Mouse (Mus musculus): ENCODE measurements around the gene Btbd17. TPM values are rescaled to one million over a fixed set of nuclear protein-coding genes. Genes with fewer than 3 reads are reported as not detected.

Btbd17 gene
- total RNA-seq, 1 experiment = 1.7 TPM

DNA sequence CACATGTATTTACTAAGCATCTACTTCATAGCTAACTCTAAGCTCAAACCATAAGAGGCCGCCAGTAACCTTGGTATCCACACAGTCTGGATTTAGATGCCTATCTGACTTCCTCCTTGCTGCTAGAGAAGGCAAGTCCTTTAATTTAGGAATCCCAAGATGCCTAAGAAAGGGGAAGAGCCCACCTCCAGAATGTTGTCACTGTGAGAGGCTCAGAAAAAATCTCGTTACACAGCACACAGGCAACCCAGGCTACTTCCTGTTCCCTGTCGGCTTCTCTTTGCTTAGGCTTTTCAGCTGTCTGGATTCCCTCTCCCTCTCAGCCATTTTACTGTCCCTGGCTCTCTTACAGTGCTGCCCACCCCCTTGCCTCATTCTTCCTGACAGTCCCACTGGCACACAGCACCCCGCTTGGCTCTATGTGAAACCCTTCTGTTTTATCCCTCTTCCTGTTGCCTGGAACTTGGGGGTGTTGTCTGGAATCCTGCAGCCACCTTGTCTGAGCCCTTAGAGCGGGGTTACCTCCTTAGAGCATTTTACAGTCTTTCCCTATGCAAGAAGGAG lies 2.7 kb downstream of the Btbd17 start:
- in situ Hi-C loops (cut with MboI; ENCODE audit: low sequenced_read_pairs in 2 of 2, unreplicated experiment in 2 of 2) = no loop called here
- Histone ChIP-seq H3K9ac (ENCODE audit: insufficient read depth, low read depth, low read length, poor library complexity, severe bottlenecking) (no peak overlapping the region), H3K4me3 (ENCODE audit: insufficient read depth in 1 of 2, low read depth in 1 of 2, low read length in 2 of 2, poor library complexity in 1 of 2, severe bottlenecking in 1 of 2) (no peak overlapping the region), H3K9me3 (ENCODE audit: control insufficient read depth, insufficient read depth, low read depth, low read length) (no peaks in the 10 kb centered on the region), H3K4me1 (ENCODE audit: control insufficient read depth in 2 of 2, insufficient read depth in 2 of 2, low read length in 2 of 2, poor library complexity in 1 of 2) (peaks cover 8 to 29% of the 10 kb centered on the region in 2 experiments; a peak in 3 of 4 replicates), H3K36me3 (ENCODE audit: control insufficient read depth, insufficient read depth, low read length, poor library complexity, severe bottlenecking) (no peaks in the 10 kb centered on the region), H3K27ac (ENCODE audit: insufficient read depth, low read depth, low read length, poor library complexity, severe bottlenecking) (no peak overlapping the region)
- TF ChIP-seq CHD2 (IDR thresholded peaks at IDR 0.05; ENCODE audit: low read depth, low read length) (no peak), MAFK (IDR thresholded peaks at IDR 0.05; ENCODE audit: insufficient read depth, low read depth, low read length) (no peak), ZNF384 (IDR thresholded peaks at IDR 0.05; ENCODE audit: low read depth, low read length) (no peak), HCFC1 (IDR thresholded peaks at IDR 0.05; ENCODE audit: borderline replicate concordance, insufficient read depth, low read length) (no peak)
- no peak for DNase-seq (ENCODE audit: low read depth, low spot score)

DNA sequence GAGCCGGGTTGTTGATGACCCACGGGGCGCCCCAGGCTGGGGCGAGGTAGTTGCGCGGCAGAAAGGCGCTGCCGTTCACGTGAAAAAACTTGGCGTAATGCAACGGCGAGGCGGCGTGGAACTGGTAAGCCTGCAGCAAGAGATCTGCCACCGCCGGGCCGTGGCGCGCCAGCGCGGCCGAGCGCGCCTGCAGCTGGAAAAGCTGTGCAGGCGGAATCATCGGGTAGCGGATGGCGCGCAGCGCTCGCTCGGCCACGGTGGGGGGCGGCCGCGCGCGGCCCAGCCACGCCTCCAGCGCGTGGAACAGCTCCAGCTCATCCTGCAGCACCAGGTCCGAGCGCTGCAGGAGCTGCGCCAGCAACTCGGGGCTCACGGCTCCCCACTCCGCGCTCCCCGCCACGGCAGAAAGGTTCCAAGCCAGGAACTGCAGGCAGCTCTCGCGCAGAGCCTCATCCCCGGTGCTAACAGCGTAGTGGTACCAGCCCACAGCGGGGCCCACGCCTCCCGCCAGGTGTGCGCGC lies 3.8 kb downstream of the Btbd17 start:
- Histone ChIP-seq H3K4me3 (ENCODE audit: insufficient read depth in 1 of 2, low read depth in 1 of 2, low read length in 2 of 2, poor library complexity in 1 of 2, severe bottlenecking in 1 of 2) (peak overlapping the region; percentile 74 to 76), H3K9me3 (ENCODE audit: control insufficient read depth, insufficient read depth, low read depth, low read length) (no peaks in the 10 kb centered on the region), H3K4me1 (ENCODE audit: control insufficient read depth in 2 of 2, insufficient read depth in 2 of 2, low read length in 2 of 2, poor library complexity in 1 of 2) (peaks cover 8 to 29% of the 10 kb centered on the region in 2 experiments; a peak in 3 of 4 replicates), H3K27ac (ENCODE audit: insufficient read depth, low read depth, low read length, poor library complexity, severe bottlenecking) (no peak overlapping the region), H3K36me3 (ENCODE audit: control insufficient read depth, insufficient read depth, low read length, poor library complexity, severe bottlenecking) (no peaks in the 10 kb centered on the region), H3K9ac (ENCODE audit: insufficient read depth, low read depth, low read length, poor library complexity, severe bottlenecking) (peak overlapping the region; percentile 41)
- TF ChIP-seq ZC3H11A (IDR thresholded peaks at IDR 0.05; ENCODE audit: borderline replicate concordance, low read depth, low read length) = no peak
- no peak for TF ChIP-seq HCFC1 (IDR thresholded peaks at IDR 0.05; ENCODE audit: borderline replicate concordance, insufficient read depth, low read length)
- TF ChIP-seq MAFK (IDR thresholded peaks at IDR 0.05; ENCODE audit: insufficient read depth, low read depth, low read length) = no peak
- TF ChIP-seq ZNF384 (IDR thresholded peaks at IDR 0.05; ENCODE audit: low read depth, low read length) = no peak
- TF ChIP-seq CHD2 (IDR thresholded peaks at IDR 0.05; ENCODE audit: low read depth, low read length) = no peak
- DNase-seq (ENCODE audit: low read depth, low spot score) = no peak
- in situ Hi-C loops (cut with MboI; ENCODE audit: low sequenced_read_pairs in 2 of 2, unreplicated experiment in 2 of 2) = no loop called here

DNA sequence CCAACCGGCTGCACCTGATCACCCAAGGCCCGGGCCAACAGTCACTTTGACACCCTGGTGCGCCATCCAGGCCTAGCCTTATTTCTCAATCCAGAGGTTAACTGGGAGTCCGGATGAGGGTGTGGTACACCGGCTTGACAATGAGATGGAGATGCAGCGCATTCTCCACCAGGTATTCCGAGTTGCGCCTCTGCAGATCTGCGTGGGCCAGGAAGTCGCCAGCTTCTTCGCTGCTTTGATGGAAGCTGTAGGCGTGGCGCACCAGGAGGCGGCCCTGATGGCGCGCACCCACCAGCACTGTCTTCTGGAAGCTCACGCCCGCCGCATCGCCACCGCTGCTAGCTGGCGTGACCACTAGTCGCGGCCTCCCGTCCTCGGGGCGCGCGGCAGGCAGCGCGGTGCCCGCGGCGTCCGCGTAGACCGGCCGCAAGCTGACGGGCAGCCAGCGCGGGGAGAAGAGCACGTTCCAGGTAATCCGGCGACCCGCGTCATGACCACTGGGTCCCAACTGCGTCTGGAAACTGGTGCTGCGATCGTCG lies 4.3 kb downstream of the Btbd17 start:
- TF ChIP-seq CHD2 (IDR thresholded peaks at IDR 0.05; ENCODE audit: low read depth, low read length) = no peak
- TF ChIP-seq ZNF384 (IDR thresholded peaks at IDR 0.05; ENCODE audit: low read depth, low read length) = no peak
- TF ChIP-seq ZC3H11A (IDR thresholded peaks at IDR 0.05; ENCODE audit: borderline replicate concordance, low read depth, low read length) = no peak
- no peak for TF ChIP-seq MAFK (IDR thresholded peaks at IDR 0.05; ENCODE audit: insufficient read depth, low read depth, low read length)
- TF ChIP-seq HCFC1 (IDR thresholded peaks at IDR 0.05; ENCODE audit: borderline replicate concordance, insufficient read depth, low read length) = no peak
- peak overlapping the region; percentile 74 to 76 for H3K4me3 ChIP-seq (ENCODE audit: insufficient read depth in 1 of 2, low read depth in 1 of 2, low read length in 2 of 2, poor library complexity in 1 of 2, severe bottlenecking in 1 of 2)
- H3K27ac ChIP-seq (ENCODE audit: insufficient read depth, low read depth, low read length, poor library complexity, severe bottlenecking) = no peak overlapping the region
- no peaks in the 10 kb centered on the region for H3K36me3 ChIP-seq (ENCODE audit: control insufficient read depth, insufficient read depth, low read length, poor library complexity, severe bottlenecking)
- in situ Hi-C loops (cut with MboI; ENCODE audit: low sequenced_read_pairs in 2 of 2, unreplicated experiment in 2 of 2) = no loop called here
- peaks cover 8 to 29% of the 10 kb centered on the region in 2 experiments; a peak in 3 of 4 replicates for H3K4me1 ChIP-seq (ENCODE audit: control insufficient read depth in 2 of 2, insufficient read depth in 2 of 2, low read length in 2 of 2, poor library complexity in 1 of 2)
- H3K9ac ChIP-seq (ENCODE audit: insufficient read depth, low read depth, low read length, poor library complexity, severe bottlenecking) = peak overlapping the region; percentile 41
- DNase-seq (ENCODE audit: low read depth, low spot score) = no peak
- no peaks in the 10 kb centered on the region for H3K9me3 ChIP-seq (ENCODE audit: control insufficient read depth, insufficient read depth, low read depth, low read length)

DNA sequence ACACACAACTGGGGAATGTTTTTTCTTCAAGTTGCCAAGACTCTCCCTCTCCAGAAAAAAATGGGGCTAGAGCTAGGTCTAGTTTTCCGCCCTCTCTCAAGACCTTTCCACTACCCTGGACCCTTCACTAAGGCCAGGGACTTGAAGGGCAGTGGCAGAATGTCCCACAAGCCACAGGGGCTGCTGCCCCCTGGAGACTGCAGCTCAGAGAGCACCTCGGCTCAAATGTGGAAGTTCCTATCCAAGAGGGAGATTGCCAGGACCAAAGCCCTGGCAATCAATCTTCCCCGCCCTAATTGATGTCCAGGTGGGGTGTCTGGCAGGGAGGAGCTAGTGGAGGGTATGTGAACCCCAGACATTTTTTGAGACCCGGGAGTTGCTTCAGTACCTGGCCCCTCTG lies 4.9 kb downstream of the Btbd17 start:
- H3K36me3 ChIP-seq (ENCODE audit: control insufficient read depth, insufficient read depth, low read length, poor library complexity, severe bottlenecking) = no peaks in the 10 kb centered on the region
- DNase-seq (ENCODE audit: low read depth, low spot score) = no peak
- no peak overlapping the region for H3K9ac ChIP-seq (ENCODE audit: insufficient read depth, low read depth, low read length, poor library complexity, severe bottlenecking)
- in situ Hi-C loops (cut with MboI; ENCODE audit: low sequenced_read_pairs in 2 of 2, unreplicated experiment in 2 of 2) = no loop called here
- H3K4me1 ChIP-seq (ENCODE audit: control insufficient read depth in 2 of 2, insufficient read depth in 2 of 2, low read length in 2 of 2, poor library complexity in 1 of 2) = peaks cover 8 to 24% of the 10 kb centered on the region in 2 experiments; a peak in 3 of 4 replicates
- H3K9me3 ChIP-seq (ENCODE audit: control insufficient read depth, insufficient read depth, low read depth, low read length) = no peaks in the 10 kb centered on the region
- no peak overlapping the region for H3K27ac ChIP-seq (ENCODE audit: insufficient read depth, low read depth, low read length, poor library complexity, severe bottlenecking)
- no peak for TF ChIP-seq ZC3H11A (IDR thresholded peaks at IDR 0.05; ENCODE audit: borderline replicate concordance, low read depth, low read length)
- TF ChIP-seq HCFC1 (IDR thresholded peaks at IDR 0.05; ENCODE audit: borderline replicate concordance, insufficient read depth, low read length) = no peak
- TF ChIP-seq MAFK (IDR thresholded peaks at IDR 0.05; ENCODE audit: insufficient read depth, low read depth, low read length) = no peak
- no peak overlapping the region for H3K4me3 ChIP-seq (ENCODE audit: insufficient read depth in 1 of 2, low read depth in 1 of 2, low read length in 2 of 2, poor library complexity in 1 of 2, severe bottlenecking in 1 of 2)

Measured in ES-E14 (cell line).